Mouse (Mus musculus): ENCODE data around the gene Rab10.

The Rab10 gene

GRCm38 (mm10) chr12:3238361-3239051, 71.3 kb downstream of the Rab10 start:
- intact Hi-C loops (cut with DNase I): loop anchor here (5.0 kb wide), 2 partner anchors 69 to 119 kb away; partner anchors contain the start of gene Rab10

- intact Hi-C loops (cut with DNase I): loop anchor here (5.0 kb wide), 2 partner anchors 70 to 120 kb away; partner anchors contain the start of gene Rab10
Observed at GRCm38 (mm10) chr12:3237799-3238198, 72.0 kb downstream of the Rab10 start.

- intact Hi-C loops (cut with DNase I): loop anchor here (5.0 kb wide), 2 partner anchors 70 to 120 kb away; partner anchors contain the start of gene Rab10
Observed at GRCm38 (mm10) chr12:3236831-3237681, 72.7 kb downstream of the Rab10 start.

GRCm38 (mm10) chr12:3236163-3236641, 73.6 kb downstream of the Rab10 start:
- intact Hi-C loops (cut with DNase I): loop anchor here (5.0 kb wide), 2 partner anchors 71 to 121 kb away; partner anchors contain the start of gene Rab10

- intact Hi-C loops (cut with DNase I): loop anchor here (5.0 kb wide), 2 partner anchors 72 to 122 kb away; partner anchors contain the start of gene Rab10
Observed at GRCm38 (mm10) chr12:3235646-3236161, 74.1 kb downstream of the Rab10 start.

- intact Hi-C loops (cut with DNase I): loop anchor here (5.0 kb wide), 2 partner anchors 72 to 122 kb away; partner anchors contain the start of gene Rab10
Observed at GRCm38 (mm10) chr12:3235124-3235631, 74.6 kb downstream of the Rab10 start.

- intact Hi-C loops (cut with DNase I): no loop called here
Observed at GRCm38 (mm10) chr12:3234061-3234460, 75.7 kb downstream of the Rab10 start.

- intact Hi-C loops (cut with DNase I): no loop called here
Observed at GRCm38 (mm10) chr12:3223352-3223751, 86.4 kb downstream of the Rab10 start.

- intact Hi-C loops (cut with DNase I): no loop called here
Observed at GRCm38 (mm10) chr12:3210181-3210580, 99.6 kb downstream of the Rab10 start.

- intact Hi-C loops (cut with DNase I): loop anchor here (10.0 kb wide), 1 partner anchor 114 kb away; no protein-coding TSS in a partner anchor
Observed at GRCm38 (mm10) chr12:3209163-3209562, 100.6 kb downstream of the Rab10 start.
